Mouse (Mus musculus) hindbrain, embryonic 13.5 days (tissue): ENCODE measurements around the gene Tbxa2r. TPM values are rescaled to one million over a fixed set of nuclear protein-coding genes. Genes with fewer than 3 reads are reported as not detected.

Experiments used
- ATAC-seq: fragments of 200-750 bp; cut with Nextera tagmentation; 2 replicates; pipeline ENCODE4 v1.8.0; 2017; ENCODE audit warnings: moderate TSS enrichment; ENCODE audit not compliant: low FRiP score
- H3K27ac ChIP-seq: fragments of 300-500 bp; sonication (generic); 2 replicates; pipeline ENCODE4 v1.5.1; 2015; ENCODE audit warnings: inconsistent platforms, mild to moderate bottlenecking, moderate library complexity
- H3K27me3 ChIP-seq: fragments of 300-500 bp; sonication (generic); 2 replicates; pipeline ENCODE4 v1.6.1; 2015; ENCODE audit warnings: mild to moderate bottlenecking, inconsistent platforms
- H3K36me3 ChIP-seq: fragments of 300-500 bp; sonication (generic); 2 replicates; pipeline ENCODE4 v1.6.1; 2015; ENCODE audit warnings: mild to moderate bottlenecking, inconsistent platforms
- H3K4me1 ChIP-seq: fragments of 300-500 bp; sonication (generic); replicated peaks from 2 replicates; pipeline ENCODE4 v1.6.1; 2015; ENCODE audit warnings: inconsistent platforms
- H3K4me2 ChIP-seq: fragments of 300-500 bp; sonication (generic); 2 replicates; pipeline ENCODE4 v1.6.1; 2015; ENCODE audit warnings: inconsistent platforms, mild to moderate bottlenecking, moderate library complexity
- H3K4me3 ChIP-seq: fragments of 300-500 bp; sonication (generic); 2 replicates; pipeline ENCODE4 v1.5.1; 2015; ENCODE audit warnings: mild to moderate bottlenecking, inconsistent platforms
- H3K9ac ChIP-seq: fragments of 300-500 bp; sonication (generic); 2 replicates; pipeline ENCODE4 v1.6.1; 2015; ENCODE audit warnings: mild to moderate bottlenecking, inconsistent platforms
- H3K9me3 ChIP-seq: fragments of 300-500 bp; sonication (generic); 2 replicates; pipeline ENCODE4 v1.6.1; 2016; ENCODE audit warnings: inconsistent platforms
- WGBS: fragments of 180-500 bp; shearing (Covaris S2); methylation state at CpG from one replicate; pipeline ENCODE4 v1.1.7; 2015; 5-methylcytosine and 5-hydroxymethylcytosine counted together
- polyA plus RNA-seq: library from polyadenylated mRNA; unstranded; fragments of >200 nt; fragmentation: Nextera tagmentation; extraction: Ambion mirVana; gene quantifications from 2 replicates; pipeline ENCODE4 v1.2.1, GENCODE M21; 2015

Tbxa2r gene
- polyA plus RNA-seq, 1 experiment from 2014 or later, result 4.6 TPM

DNA sequence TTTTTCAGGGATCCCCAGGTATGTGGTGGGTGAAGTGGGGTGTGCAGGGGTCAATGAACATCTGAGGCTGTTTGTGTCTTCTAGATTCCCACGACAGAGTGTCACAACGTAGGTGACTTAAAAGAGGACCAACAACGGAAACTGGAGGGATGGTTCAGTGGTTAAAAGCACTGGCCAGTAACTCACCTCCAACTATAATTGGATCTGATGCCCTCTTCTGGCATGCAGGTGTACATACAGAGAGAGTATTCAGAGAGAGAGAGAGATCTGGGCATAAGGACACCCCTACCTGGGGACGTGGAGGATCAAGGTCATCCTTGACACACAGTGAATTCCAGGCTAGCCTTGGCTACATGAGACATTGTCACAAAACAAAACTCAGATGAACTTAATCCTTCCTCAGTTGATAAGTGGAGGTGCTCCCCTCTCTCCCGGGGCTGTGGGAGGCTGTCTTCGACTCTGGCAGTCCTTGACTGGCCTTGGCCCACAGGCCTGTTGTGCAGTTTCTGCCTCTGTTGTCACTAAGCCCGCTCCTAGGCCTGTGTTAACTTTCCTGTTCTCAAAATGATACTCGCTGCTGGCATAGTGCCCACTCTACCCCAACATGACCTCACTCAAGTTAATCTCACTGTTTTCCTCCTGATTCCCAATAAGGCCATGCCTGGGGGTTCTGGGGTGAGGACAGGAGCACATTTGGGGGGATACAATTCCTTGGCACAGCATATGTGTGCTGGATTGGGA is 16.1 kb downstream of the Tbxa2r start:
- no peaks in the 10 kb centered on the region for H3K9me3 ChIP-seq
- H3K9ac ChIP-seq, result no peak overlapping the region
- WGBS, result 59% methylated on average over 8 of the region's 8 CpGs
- no peak for ATAC-seq
- H3K27me3 ChIP-seq, result peaks cover 92% of the 10 kb centered on the region
- H3K27ac ChIP-seq, result no peak overlapping the region
- peaks cover 28% of the 10 kb centered on the region for H3K4me1 ChIP-seq
- no peaks in the 10 kb centered on the region for H3K36me3 ChIP-seq
- no peak overlapping the region for H3K4me3 ChIP-seq
- H3K4me2 ChIP-seq, result no peak overlapping the region

DNA sequence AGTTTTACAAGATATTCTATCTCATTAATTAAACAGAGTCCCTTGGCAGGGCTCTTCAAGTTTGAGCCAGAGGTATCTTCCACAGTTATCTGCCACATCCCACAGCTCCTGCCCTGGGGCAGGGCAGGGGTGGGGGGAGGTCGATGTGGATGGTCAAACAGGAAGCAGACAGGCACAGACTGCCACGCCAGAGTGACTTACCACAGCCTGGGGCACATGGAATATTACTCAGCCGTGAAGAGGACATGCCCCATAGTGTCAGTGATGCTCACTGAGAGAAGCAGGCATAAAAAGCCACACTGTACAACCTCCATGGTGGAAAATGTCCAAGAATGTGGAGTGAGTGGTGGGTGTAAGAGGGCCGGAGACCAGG is 16.6 kb downstream of the Tbxa2r start:
- Histone ChIP-seq H3K4me2 (no peak overlapping the region), H3K27ac (no peak overlapping the region), H3K9me3 (no peaks in the 10 kb centered on the region), H3K4me1 (peaks cover 32% of the 10 kb centered on the region), H3K27me3 (peaks cover 88% of the 10 kb centered on the region), H3K36me3 (no peaks in the 10 kb centered on the region), H3K9ac (no peak overlapping the region), H3K4me3 (no peak overlapping the region)
- no peak for ATAC-seq
- WGBS, result 91% methylated on average over 4 of the region's 4 CpGs

DNA sequence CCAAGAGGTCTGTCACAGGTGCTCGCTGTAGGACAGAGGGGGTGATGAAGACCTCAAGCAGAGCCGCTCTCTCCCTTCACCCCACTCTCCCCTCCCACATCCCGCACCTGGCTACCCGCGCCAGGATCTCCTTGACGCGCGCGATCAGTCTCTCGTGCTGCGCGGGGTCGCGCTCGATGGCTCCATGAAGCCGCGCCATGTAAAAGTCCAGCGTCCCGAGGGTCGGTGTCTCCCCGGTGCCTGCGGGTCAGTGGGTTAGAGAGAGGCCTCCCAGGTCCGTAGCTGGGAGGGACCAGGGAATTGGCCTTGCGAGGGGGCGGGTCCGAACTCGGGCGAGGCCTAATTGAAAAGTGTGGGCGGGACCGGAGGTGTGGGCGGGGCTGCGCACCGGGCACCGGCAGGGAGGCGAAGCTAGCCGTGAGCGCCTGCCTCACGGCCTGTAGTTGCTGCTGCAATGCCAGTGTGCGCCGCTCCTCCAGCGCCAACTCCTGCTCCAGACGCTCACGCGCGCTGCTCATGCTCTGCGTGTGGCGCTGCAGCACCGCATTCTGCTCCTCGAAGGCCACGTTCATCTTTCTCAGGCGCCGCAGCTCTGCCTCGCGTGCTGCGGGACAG is 18.0 kb downstream of the Tbxa2r start:
- no peaks in the 10 kb centered on the region for H3K9me3 ChIP-seq
- H3K27me3 ChIP-seq, result peaks cover 74% of the 10 kb centered on the region
- ATAC-seq, result no peak
- WGBS, result 10% methylated on average over 55 of the region's 55 CpGs
- peak overlapping the region; percentile 53 for H3K4me2 ChIP-seq
- H3K9ac ChIP-seq, result peak overlapping the region; percentile 61
- peaks cover 32% of the 10 kb centered on the region for H3K4me1 ChIP-seq
- no peaks in the 10 kb centered on the region for H3K36me3 ChIP-seq
- peak overlapping the region; percentile 31 for H3K4me3 ChIP-seq
- H3K27ac ChIP-seq, result no peak overlapping the region

DNA sequence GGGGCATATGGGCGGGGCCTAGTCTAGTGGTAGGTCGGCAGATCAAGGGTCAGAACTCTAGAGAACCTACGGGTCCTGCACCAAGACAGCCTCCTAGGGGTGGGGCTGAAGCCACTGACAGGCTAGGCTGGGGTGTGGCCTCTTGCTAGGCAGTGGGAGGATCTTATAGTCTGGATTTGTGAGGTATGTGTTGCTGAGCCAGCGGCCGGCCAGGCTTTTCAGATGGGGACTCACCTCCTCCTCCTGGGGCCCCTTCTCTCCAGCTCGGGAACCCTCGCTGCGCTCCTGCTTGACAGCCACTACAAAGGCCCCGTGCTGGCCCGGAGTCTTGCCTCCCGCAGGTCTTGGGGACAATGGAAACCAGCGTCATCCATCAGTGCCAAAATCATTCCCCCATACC is 20.6 kb downstream of the Tbxa2r start:
- Histone ChIP-seq H3K4me2 (peak overlapping the region; percentile 93), H3K36me3 (no peaks in the 10 kb centered on the region), H3K27me3 (peaks cover 49% of the 10 kb centered on the region), H3K4me1 (peaks cover 24% of the 10 kb centered on the region), H3K9me3 (no peaks in the 10 kb centered on the region), H3K4me3 (peak overlapping the region; percentile 73), H3K9ac (peak overlapping the region; percentile 80; the same call in 1 of the 2 replicates), H3K27ac (no peak overlapping the region)
- WGBS, result 2% methylated on average over 12 of the region's 12 CpGs
- no peak for ATAC-seq

DNA sequence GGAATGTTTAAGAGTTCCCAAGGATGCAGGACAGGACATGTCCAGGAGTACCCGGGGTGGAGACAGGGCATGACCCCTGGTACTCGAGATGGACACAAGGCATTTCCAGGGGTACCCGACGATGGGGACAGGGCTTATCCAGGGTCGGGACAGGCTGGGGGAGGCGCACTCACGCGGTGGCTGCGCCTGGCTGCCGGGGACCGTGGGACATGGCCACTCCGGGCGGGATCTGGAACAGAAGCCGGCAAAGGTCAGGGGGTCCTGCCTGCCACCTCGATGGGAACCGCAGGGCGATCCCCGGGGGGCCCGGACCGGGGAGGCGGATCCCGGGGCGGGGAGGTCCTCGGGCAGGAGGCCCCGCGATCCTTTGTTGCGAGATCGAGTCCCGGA is 21.4 kb downstream of the Tbxa2r start:
- Histone ChIP-seq H3K27me3 (peaks cover 45% of the 10 kb centered on the region), H3K27ac (0 out of 2 replicates have a peak overlapping the region, but pooled peaks have one; percentile 44), H3K9ac (peak overlapping the region; percentile 80), H3K4me1 (peaks cover 24% of the 10 kb centered on the region), H3K4me2 (peak overlapping the region; percentile 93), H3K36me3 (no peaks in the 10 kb centered on the region), H3K4me3 (peak overlapping the region; percentile 73), H3K9me3 (no peaks in the 10 kb centered on the region)
- ATAC-seq, result peak; percentile 8; the same call in 1 of the 2 replicates
- under 1% methylated on average over 29 of the region's 29 CpGs for WGBS

DNA sequence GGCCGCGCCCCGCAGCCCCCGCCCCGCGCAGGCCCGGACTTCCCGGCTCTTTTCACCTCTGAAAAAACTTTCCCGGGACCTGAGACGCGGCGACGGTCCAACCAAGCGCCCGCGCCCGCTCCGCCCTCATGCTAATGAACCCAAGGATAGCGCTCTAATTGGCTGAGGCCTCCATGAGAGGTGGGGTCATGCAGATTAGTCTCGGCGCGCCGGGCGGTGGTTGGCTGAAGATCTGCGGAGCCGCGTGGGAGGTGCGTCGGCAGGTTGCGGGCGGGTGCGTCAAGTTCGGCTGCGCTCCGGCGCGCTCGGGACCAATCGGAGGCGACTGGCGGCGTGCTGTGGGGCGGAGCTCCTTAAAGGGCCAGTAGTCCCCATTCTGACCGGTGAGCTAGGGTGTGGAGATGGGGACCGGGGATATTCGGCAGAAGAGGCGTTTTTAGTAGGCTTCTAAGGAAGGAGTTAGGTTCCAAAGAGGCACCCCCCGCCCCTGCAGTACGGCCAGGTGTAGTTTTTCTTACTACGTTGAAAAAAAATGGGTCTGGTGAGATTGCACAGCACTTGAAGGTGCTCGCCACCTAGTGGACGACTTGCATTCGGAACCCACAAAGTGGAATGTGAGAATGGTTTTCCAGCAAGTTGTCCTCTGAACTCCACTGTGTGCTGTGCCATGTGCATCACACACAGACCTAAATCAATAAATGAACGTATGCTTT is 22.0 kb downstream of the Tbxa2r start, which contains the start of gene Hmg20b:
Hmg20b (minus strand) TSS at position 130 of the 713 bp plus-strand sequence.
- under 1% methylated on average over 54 of the region's 54 CpGs for whole genome bisulfite sequencing
- no peaks in the 10 kb centered on the region for H3K9me3 ChIP-seq
- H3K4me3 ChIP-seq, result peak within 1 kb of the TSS; percentile 73
- peak within 1 kb of the TSS; percentile 80 for H3K9ac ChIP-seq
- H3K27me3 ChIP-seq, result peaks cover 40% of the 10 kb centered on the region
- H3K4me1 ChIP-seq, result peaks cover 24% of the 10 kb centered on the region
- peak within 1 kb of the TSS; percentile 93 for H3K4me2 ChIP-seq
- no peaks in the 10 kb centered on the region for H3K36me3 ChIP-seq
- peak within 1 kb of the TSS; percentile 76 for H3K27ac ChIP-seq
- peak; percentile 95 for ATAC-seq

DNA sequence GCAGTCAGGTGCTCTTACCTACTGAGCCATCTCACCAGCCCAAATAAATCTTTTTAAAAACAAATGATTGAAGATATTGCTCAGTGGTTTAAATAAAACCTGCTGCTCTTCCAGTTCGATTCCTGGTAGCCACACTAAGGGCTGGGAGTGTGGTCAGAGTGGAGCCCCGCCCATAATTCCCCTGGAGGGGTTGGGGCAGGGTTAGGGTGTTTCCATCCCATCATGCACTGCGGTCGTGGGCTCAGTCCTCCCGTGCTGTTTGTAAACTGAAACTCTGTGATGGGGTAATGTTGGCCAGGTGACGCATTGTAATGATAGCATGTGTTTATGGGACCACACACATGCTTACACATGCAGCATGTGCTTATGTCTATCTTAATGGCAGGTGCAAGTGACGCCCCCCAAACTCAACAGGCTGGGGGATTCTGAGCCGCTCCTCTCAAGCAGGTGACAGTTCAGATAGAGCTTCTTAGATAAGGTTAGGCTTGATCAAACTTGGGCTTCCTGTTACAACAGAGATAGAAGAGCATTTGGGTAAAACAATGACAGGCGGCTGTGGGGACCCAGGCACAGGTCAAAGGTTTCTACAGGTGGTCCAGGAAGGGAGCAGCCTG is 23.3 kb downstream of the Tbxa2r start:
- H3K27ac ChIP-seq, result no peak overlapping the region
- WGBS, result 30% methylated on average over 9 of the region's 9 CpGs
- no peak overlapping the region for H3K9ac ChIP-seq
- no peak overlapping the region for H3K4me2 ChIP-seq
- H3K9me3 ChIP-seq, result no peaks in the 10 kb centered on the region
- peaks cover 21% of the 10 kb centered on the region for H3K4me1 ChIP-seq
- no peak overlapping the region for H3K4me3 ChIP-seq
- peaks cover 27% of the 10 kb centered on the region for H3K27me3 ChIP-seq
- ATAC-seq, result no peak
- H3K36me3 ChIP-seq, result no peaks in the 10 kb centered on the region

DNA sequence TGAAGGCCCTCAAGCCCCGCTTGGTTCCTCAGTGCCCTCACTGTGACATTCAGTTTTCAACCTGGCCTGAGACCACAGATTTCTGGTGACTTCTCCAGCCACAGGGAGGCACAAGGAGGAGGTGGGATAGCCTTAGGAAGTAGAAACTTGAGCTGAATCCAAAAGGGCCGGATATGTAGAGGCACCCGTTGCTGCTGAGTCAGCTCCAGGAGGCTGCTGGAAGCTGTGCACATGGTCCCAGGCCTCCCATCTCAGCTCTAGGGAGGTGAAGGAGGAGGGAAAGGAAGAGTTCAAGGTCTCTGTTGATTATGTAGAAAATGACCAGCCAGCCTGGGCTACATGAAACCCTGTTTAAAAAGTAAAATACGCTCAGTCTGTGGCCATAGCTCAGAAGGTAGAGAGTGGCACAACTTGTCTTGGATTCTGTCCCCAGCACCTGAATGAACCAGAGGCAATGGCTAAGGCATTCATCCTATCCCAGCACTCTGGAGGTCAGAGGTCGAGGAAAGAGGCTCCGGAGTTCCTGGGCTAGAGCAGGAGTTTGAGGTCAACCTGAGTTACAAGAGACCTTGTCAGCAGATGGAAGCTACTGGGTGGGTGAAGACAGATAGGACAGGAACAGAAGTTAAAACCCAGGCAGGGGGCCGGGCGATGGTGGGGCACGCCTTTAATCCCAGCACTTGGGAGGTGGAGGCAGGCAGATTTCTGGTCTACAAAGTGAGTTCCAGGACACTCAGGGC is 26.4 kb downstream of the Tbxa2r start:
- Histone ChIP-seq H3K27ac (no peak overlapping the region), H3K36me3 (no peaks in the 10 kb centered on the region), H3K4me3 (no peak overlapping the region), H3K4me2 (no peak overlapping the region), H3K9me3 (no peaks in the 10 kb centered on the region), H3K4me1 (peaks cover 24% of the 10 kb centered on the region), H3K9ac (no peak overlapping the region), H3K27me3 (peaks cover 14% of the 10 kb centered on the region)
- no peak for ATAC-seq
- 68% methylated on average over 9 of the region's 9 CpGs for WGBS

DNA sequence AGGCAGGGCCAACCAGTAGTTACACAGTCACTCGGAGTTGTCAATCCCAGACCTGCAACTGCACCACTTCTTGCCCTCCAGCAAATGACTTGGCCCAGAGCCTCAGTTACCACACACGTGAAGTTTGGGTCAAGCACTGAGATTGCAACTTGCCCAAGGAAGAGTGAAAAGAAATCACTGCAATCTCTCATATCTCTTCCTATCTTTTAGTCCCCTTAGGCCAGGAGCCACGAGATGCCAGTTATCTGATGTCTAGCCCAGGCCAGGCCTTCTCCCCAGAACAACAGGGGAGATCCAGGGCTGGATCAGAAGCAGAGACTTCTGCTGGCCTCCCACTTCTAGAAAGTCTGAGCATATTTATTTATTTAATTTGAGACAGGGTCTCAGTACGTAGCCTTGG is 27.0 kb downstream of the Tbxa2r start:
- H3K4me2 ChIP-seq, result no peak overlapping the region
- peaks cover 14% of the 10 kb centered on the region for H3K27me3 ChIP-seq
- H3K4me1 ChIP-seq, result peaks cover 24% of the 10 kb centered on the region
- no peak overlapping the region for H3K9ac ChIP-seq
- no peaks in the 10 kb centered on the region for H3K9me3 ChIP-seq
- no peak for ATAC-seq
- H3K36me3 ChIP-seq, result no peaks in the 10 kb centered on the region
- WGBS, result 87% methylated on average over 4 of the region's 4 CpGs
- H3K27ac ChIP-seq, result no peak overlapping the region
- H3K4me3 ChIP-seq, result no peak overlapping the region

DNA sequence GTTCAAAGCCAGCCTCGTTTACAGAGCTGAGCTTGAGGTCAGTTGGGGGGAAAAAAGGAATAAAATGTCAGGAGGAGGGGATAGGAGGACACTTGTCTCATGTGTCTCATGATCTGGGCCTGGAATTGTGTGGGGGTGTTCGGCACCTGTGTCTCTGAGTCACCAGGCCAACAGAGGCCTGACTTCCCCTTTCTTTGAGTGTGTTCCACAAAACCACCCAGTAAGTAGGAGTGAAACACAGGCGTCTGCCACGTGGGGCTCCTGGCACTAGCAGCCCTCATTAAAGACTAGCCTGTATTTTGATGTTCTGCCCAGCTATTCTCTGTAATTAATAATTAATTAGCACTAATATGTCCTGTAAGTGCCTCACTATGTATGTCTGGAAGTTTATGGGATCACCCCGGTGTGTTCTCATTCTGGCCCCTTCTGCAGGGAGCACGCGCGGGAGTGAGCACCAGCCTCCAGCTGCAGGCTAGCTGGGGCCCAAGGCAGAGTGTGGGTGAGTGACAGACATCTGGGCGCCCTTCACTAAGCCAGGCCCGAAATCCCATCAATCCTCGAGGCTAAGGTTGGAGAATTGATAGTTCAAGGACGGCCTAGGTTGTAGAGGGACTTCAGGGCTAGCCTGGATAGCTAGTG is 27.9 kb downstream of the Tbxa2r start:
- ATAC-seq, result peak; percentile 9; the same call in 1 of the 2 replicates
- Histone ChIP-seq H3K4me1 (peaks cover 32% of the 10 kb centered on the region), H3K9me3 (no peaks in the 10 kb centered on the region), H3K27ac (no peak overlapping the region), H3K27me3 (peaks cover 14% of the 10 kb centered on the region), H3K4me2 (0 out of 2 replicates have a peak overlapping the region, but pooled peaks have one; percentile 91), H3K4me3 (no peak overlapping the region), H3K9ac (peak overlapping the region; percentile 0; the same call in 1 of the 2 replicates), H3K36me3 (peaks cover 6% of the 10 kb centered on the region; the same call in 1 of the 2 replicates)
- 57% methylated on average over 12 of the region's 12 CpGs for WGBS
